Mouse (Mus musculus): Measurements from ENCODE around the gene Dnaaf3. TPM values are rescaled to one million over a fixed set of nuclear protein-coding genes. Genes with fewer than 3 reads are reported as not detected.
"Not testable (repeated sequence)": the region's sequence is repeated elsewhere in the genome, so short reads cannot be mapped to it uniquely, and the experiment has no call there.

Gene Dnaaf3
- polyA plus RNA-seq, 1 experiment from 2014 or later: 0.19 TPM

GRCm38 (mm10) chr7:4524212-4524922, 7.9 kb downstream of the Dnaaf3 start, which contains the start of gene Tnni3:
Tnni3 (minus strand) TSS chr7:4524229.
- 0 out of 2 replicates have a peak, but pooled peaks have one; percentile 28 for ATAC-seq (ENCODE audit: low read depth)
- not testable (repeated sequence) for H3K4me2 ChIP-seq (ENCODE audit: low read depth, low read length); H3K4me1 ChIP-seq (ENCODE audit: control insufficient read depth, low read depth, low read length); H3K9ac ChIP-seq (ENCODE audit: low read depth, low read length); H3K4me3 ChIP-seq (ENCODE audit: low read depth, low read length); H3K27ac ChIP-seq (ENCODE audit: low read length); H3K36me3 ChIP-seq (ENCODE audit: control insufficient read depth, insufficient read depth); H3K9me3 ChIP-seq (replicated peaks; ENCODE audit: control insufficient read depth, low read length); H3K27me3 ChIP-seq (ENCODE audit: control insufficient read depth, insufficient read depth, low read depth, low read length)
- 52% methylated on average over 15 of the region's 15 CpGs for WGBS (ENCODE audit: insufficient replicate concordance)

- Histone ChIP-seq H3K4me2 (ENCODE audit: low read depth, low read length) (no peak overlapping the region), H3K4me3 (ENCODE audit: low read depth, low read length) (no peak overlapping the region), H3K9me3 (replicated peaks; ENCODE audit: control insufficient read depth, low read length) (no peaks in the 10 kb centered on the region), H3K27me3 (ENCODE audit: control insufficient read depth, insufficient read depth, low read depth, low read length) (peaks cover 10% of the 10 kb centered on the region), H3K9ac (ENCODE audit: low read depth, low read length) (no peak overlapping the region), H3K27ac (ENCODE audit: low read length) (no peak overlapping the region), H3K4me1 (ENCODE audit: control insufficient read depth, low read depth, low read length) (no peaks in the 10 kb centered on the region; the same call in none of the 2 replicates), H3K36me3 (ENCODE audit: control insufficient read depth, insufficient read depth) (no peaks in the 10 kb centered on the region)
- 74% methylated on average over 33 of the region's 33 CpGs for WGBS (ENCODE audit: insufficient replicate concordance)
- no peak for ATAC-seq (ENCODE audit: low read depth)
Observed at GRCm38 (mm10) chr7:4523205-4524130, 8.8 kb downstream of the Dnaaf3 start.

GRCm38 (mm10) chr7:4522292-4522691, 10.0 kb downstream of the Dnaaf3 start:
- WGBS (ENCODE audit: insufficient replicate concordance): 39% methylated on average over 6 of the region's 6 CpGs
- no peaks in the 10 kb centered on the region; the same call in none of the 2 replicates for H3K4me1 ChIP-seq (ENCODE audit: control insufficient read depth, low read depth, low read length)
- no peaks in the 10 kb centered on the region for H3K9me3 ChIP-seq (replicated peaks; ENCODE audit: control insufficient read depth, low read length)
- H3K9ac ChIP-seq (ENCODE audit: low read depth, low read length): no peak overlapping the region
- H3K27me3 ChIP-seq (ENCODE audit: control insufficient read depth, insufficient read depth, low read depth, low read length): peaks cover 10% of the 10 kb centered on the region
- H3K27ac ChIP-seq (ENCODE audit: low read length): no peak overlapping the region
- ATAC-seq (ENCODE audit: low read depth): no peak
- H3K4me3 ChIP-seq (ENCODE audit: low read depth, low read length): no peak overlapping the region
- H3K36me3 ChIP-seq (ENCODE audit: control insufficient read depth, insufficient read depth): no peaks in the 10 kb centered on the region
- H3K4me2 ChIP-seq (ENCODE audit: low read depth, low read length): no peak overlapping the region

GRCm38 (mm10) chr7:4521231-4522003, 10.8 kb downstream of the Dnaaf3 start:
- no peak overlapping the region for H3K27ac ChIP-seq (ENCODE audit: low read length)
- H3K27me3 ChIP-seq (ENCODE audit: control insufficient read depth, insufficient read depth, low read depth, low read length): peaks cover 10% of the 10 kb centered on the region
- no peak overlapping the region for H3K9ac ChIP-seq (ENCODE audit: low read depth, low read length)
- ATAC-seq (ENCODE audit: low read depth): no peak
- no peaks in the 10 kb centered on the region for H3K36me3 ChIP-seq (ENCODE audit: control insufficient read depth, insufficient read depth)
- H3K4me3 ChIP-seq (ENCODE audit: low read depth, low read length): no peak overlapping the region
- H3K4me2 ChIP-seq (ENCODE audit: low read depth, low read length): peak overlapping the region; percentile 28; the same call in 1 of the 2 replicates
- no peaks in the 10 kb centered on the region for H3K9me3 ChIP-seq (replicated peaks; ENCODE audit: control insufficient read depth, low read length)
- no peaks in the 10 kb centered on the region; the same call in none of the 2 replicates for H3K4me1 ChIP-seq (ENCODE audit: control insufficient read depth, low read depth, low read length)
- WGBS (ENCODE audit: insufficient replicate concordance): 30% methylated on average over 29 of the region's 32 CpGs

GRCm38 (mm10) chr7:4518487-4518886, 13.8 kb downstream of the Dnaaf3 start:
- 18% methylated on average over 1 of the region's 1 CpGs for whole genome bisulfite sequencing (ENCODE audit: insufficient replicate concordance)
- ATAC-seq (ENCODE audit: low read depth): no peak

GRCm38 (mm10) chr7:4516332-4517050, 15.8 kb downstream of the Dnaaf3 start, which contains the start of gene Tnnt1:
Tnnt1 (minus strand) TSS chr7:4516382.
- ATAC-seq (ENCODE audit: low read depth): no peak
- H3K4me2 ChIP-seq (ENCODE audit: low read depth, low read length): no peak within 1 kb of the TSS
- H3K27ac ChIP-seq (ENCODE audit: low read length): no peak within 1 kb of the TSS
- peaks cover 10% of the 10 kb centered on the region for H3K27me3 ChIP-seq (ENCODE audit: control insufficient read depth, insufficient read depth, low read depth, low read length)
- no peak within 1 kb of the TSS for H3K4me3 ChIP-seq (ENCODE audit: low read depth, low read length)
- WGBS (ENCODE audit: insufficient replicate concordance): 18% methylated on average over 4 of the region's 4 CpGs
- H3K9me3 ChIP-seq (replicated peaks; ENCODE audit: control insufficient read depth, low read length): no peaks in the 10 kb centered on the region
- no peaks in the 10 kb centered on the region for H3K36me3 ChIP-seq (ENCODE audit: control insufficient read depth, insufficient read depth)
- H3K9ac ChIP-seq (ENCODE audit: low read depth, low read length): no peak within 1 kb of the TSS
- H3K4me1 ChIP-seq (ENCODE audit: control insufficient read depth, low read depth, low read length): peaks cover 2% of the 10 kb centered on the region; the same call in 1 of the 2 replicates

More at GRCm38 (mm10) chr7:4518487-4518886, 13.8 kb downstream of the Dnaaf3 start:
- Histone ChIP-seq H3K4me2 (ENCODE audit: low read depth, low read length) (no peak overlapping the region), H3K27ac (ENCODE audit: low read length) (no peak overlapping the region), H3K4me1 (ENCODE audit: control insufficient read depth, low read depth, low read length) (peaks cover under 1% of the 10 kb centered on the region; the same call in 1 of the 2 replicates), H3K36me3 (ENCODE audit: control insufficient read depth, insufficient read depth) (no peaks in the 10 kb centered on the region), H3K27me3 (ENCODE audit: control insufficient read depth, insufficient read depth, low read depth, low read length) (peaks cover 10% of the 10 kb centered on the region), H3K9ac (ENCODE audit: low read depth, low read length) (no peak overlapping the region), H3K9me3 (replicated peaks; ENCODE audit: control insufficient read depth, low read length) (no peaks in the 10 kb centered on the region), H3K4me3 (ENCODE audit: low read depth, low read length) (no peak overlapping the region)

- peaks cover 4% of the 10 kb centered on the region for H3K27me3 ChIP-seq (ENCODE audit: control insufficient read depth, insufficient read depth, low read depth, low read length)
- H3K36me3 ChIP-seq (ENCODE audit: control insufficient read depth, insufficient read depth): no peaks in the 10 kb centered on the region
Observed at GRCm38 (mm10) chr7:4515853-4516252, 16.4 kb downstream of the Dnaaf3 start.

More at GRCm38 (mm10) chr7:4515853-4516252, 16.4 kb downstream of the Dnaaf3 start:
- Histone ChIP-seq H3K4me2 (ENCODE audit: low read depth, low read length) (no peak overlapping the region), H3K4me1 (ENCODE audit: control insufficient read depth, low read depth, low read length) (peaks cover 2% of the 10 kb centered on the region; the same call in 1 of the 2 replicates), H3K27ac (ENCODE audit: low read length) (no peak overlapping the region), H3K9me3 (replicated peaks; ENCODE audit: control insufficient read depth, low read length) (no peaks in the 10 kb centered on the region), H3K4me3 (ENCODE audit: low read depth, low read length) (no peak overlapping the region), H3K9ac (ENCODE audit: low read depth, low read length) (no peak overlapping the region)
- ATAC-seq (ENCODE audit: low read depth): no peak
- whole genome bisulfite sequencing (ENCODE audit: insufficient replicate concordance): 55% methylated on average over 6 of the region's 6 CpGs

Data from liver, embryonic 16.5 days (tissue).